Mouse (Mus musculus) olfactory bulb, adult 2 months (tissue): ENCODE data around the gene Cyb5d1. TPM values are rescaled to one million over a fixed set of nuclear protein-coding genes. Genes with fewer than 3 reads are reported as not detected.

ENCODE experiments used
- H3K27ac ChIP-seq: fragments of 200-500 bp; 2 replicates; pipeline ENCODE4 v1.5.1; 2012; ENCODE audit warnings: low read depth, low read length; ENCODE audit not compliant: insufficient read depth
- H3K4me1 ChIP-seq: fragments of 200-500 bp; 2 replicates; pipeline ENCODE4 v1.6.1; 2012; ENCODE audit warnings: low read length; ENCODE audit not compliant: control insufficient read depth, insufficient read depth
- H3K4me3 ChIP-seq: fragments of 200-500 bp; 2 replicates; pipeline ENCODE4 v1.5.1; 2012; ENCODE audit warnings: mild to moderate bottlenecking, low read depth, low read length, moderate library complexity; ENCODE audit not compliant: insufficient read depth
- CTCF ChIP-seq: fragments of 200-500 bp; IDR thresholded peaks from 2 replicates; pipeline ENCODE4 v1.5.1; 2012; ENCODE audit warnings: low read depth, mild to moderate bottlenecking, low read length, moderate library complexity; ENCODE audit not compliant: insufficient read depth
- POLR2A ChIP-seq: fragments of 200-500 bp; IDR thresholded peaks from 2 replicates; pipeline ENCODE4 v1.6.1; 2012; ENCODE audit warnings: mild to moderate bottlenecking, low read depth, low read length, moderate library complexity; ENCODE audit not compliant: insufficient read depth
- WGBS: fragments of 180-500 bp; shearing (Covaris S2); methylation state at CpG from one replicate; pipeline ENCODE4 v1.1.7; 2018; 5-methylcytosine and 5-hydroxymethylcytosine counted together
- polyA plus RNA-seq: library from polyadenylated mRNA; stranded (reverse); fragments of >200 nt; gene quantifications from 2 replicates; pipeline ENCODE4 v1.2.4, GENCODE M21; 2012; ENCODE audit warnings: low replicate concordance; ENCODE audit not compliant: missing spikeins, insufficient read depth, insufficient read length

Gene Cyb5d1
- polyA plus RNA-seq, 1 experiment, result not detected

- WGBS, result 3% methylated on average over 8 of the region's 8 CpGs
- H3K4me3 ChIP-seq, result peak overlapping the region; percentile 64
- peaks cover 46% of the 10 kb centered on the region for H3K4me1 ChIP-seq
- peak overlapping the region; percentile 48 for H3K27ac ChIP-seq
- TF ChIP-seq CTCF, result no peak
- no peak for TF ChIP-seq POLR2A
Observed at GRCm38 (mm10) chr11:69416921-69417448, 21.6 kb upstream of the Cyb5d1 start.

- H3K4me1 ChIP-seq, result peaks cover 50% of the 10 kb centered on the region
- H3K4me3 ChIP-seq, result peak overlapping the region; percentile 52; the same call in 1 of the 2 replicates
- under 1% methylated on average over 4 of the region's 4 CpGs for WGBS
- no peak for TF ChIP-seq CTCF
- TF ChIP-seq POLR2A, result no peak
- peak overlapping the region; percentile 48; the same call in 1 of the 2 replicates for H3K27ac ChIP-seq
Observed at GRCm38 (mm10) chr11:69416509-69416908, 21.1 kb upstream of the Cyb5d1 start.

GRCm38 (mm10) chr11:69415668-69416451, 20.4 kb upstream of the Cyb5d1 start:
- H3K4me3 ChIP-seq, result peak overlapping the region; percentile 52
- under 1% methylated on average over 16 of the region's 25 CpGs for WGBS
- H3K4me1 ChIP-seq, result peaks cover 50% of the 10 kb centered on the region
- TF ChIP-seq POLR2A (no peak), CTCF (no peak)
- peak overlapping the region; percentile 72 for H3K27ac ChIP-seq

- 0% methylated on average over 3 of the region's 3 CpGs for WGBS
- H3K4me3 ChIP-seq, result peak overlapping the region; percentile 52
- no peak for TF ChIP-seq CTCF
- TF ChIP-seq POLR2A, result 0 out of 2 replicates have a peak, but pooled peaks have one; percentile 16
- H3K4me1 ChIP-seq, result peaks cover 47% of the 10 kb centered on the region
- H3K27ac ChIP-seq, result peak overlapping the region; percentile 72
Observed at GRCm38 (mm10) chr11:69415327-69415667, 19.9 kb upstream of the Cyb5d1 start.

GRCm38 (mm10) chr11:69414421-69415326, 19.2 kb upstream of the Cyb5d1 start:
- TF ChIP-seq POLR2A, result no peak
- no peak for TF ChIP-seq CTCF
- 26% methylated on average over 4 of the region's 4 CpGs for WGBS
- peaks cover 43% of the 10 kb centered on the region for H3K4me1 ChIP-seq
- peak overlapping the region; percentile 52 for H3K4me3 ChIP-seq
- H3K27ac ChIP-seq, result peak overlapping the region; percentile 48; the same call in 1 of the 2 replicates

- Histone ChIP-seq H3K4me3 (peak within 1 kb of the TSS; percentile 52), H3K27ac (peak within 1 kb of the TSS; percentile 14), H3K4me1 (peaks cover 33% of the 10 kb centered on the region)
- TF ChIP-seq POLR2A (no peak), CTCF (no peak)
- 16% methylated on average over 12 of the region's 12 CpGs for whole genome bisulfite sequencing
Observed at GRCm38 (mm10) chr11:69413221-69414181, 18.1 kb upstream of the Cyb5d1 start, which contains the start of gene Kdm6b. TSS of gene Kdm6b (minus strand) at chr11:69413675.

DNA sequence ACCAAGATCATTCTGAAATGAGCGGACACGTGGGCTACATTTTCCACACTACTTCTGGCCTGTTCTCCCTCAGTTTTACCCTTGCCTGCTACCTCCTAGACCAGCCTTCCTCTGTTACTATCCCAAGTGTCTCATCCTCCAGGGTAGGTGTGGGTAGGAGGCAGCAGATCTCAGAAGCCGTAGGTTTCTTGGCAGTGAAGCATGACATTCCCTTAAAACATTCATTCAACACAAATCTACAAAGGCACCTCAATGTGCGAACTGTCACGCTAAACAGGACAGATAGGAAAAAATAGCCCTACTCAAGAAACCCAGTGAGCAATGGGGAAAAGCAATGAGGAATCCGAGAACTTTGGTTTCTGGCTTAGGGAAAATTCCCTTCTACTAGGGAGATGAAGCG, 17.1 kb upstream of the Cyb5d1 start:
- TF ChIP-seq CTCF (no peak), POLR2A (no peak)
- H3K4me3 ChIP-seq, result peak overlapping the region; percentile 52
- H3K4me1 ChIP-seq, result peaks cover 42% of the 10 kb centered on the region
- peak overlapping the region; percentile 14 for H3K27ac ChIP-seq
- 37% methylated on average over 7 of the region's 7 CpGs for WGBS

DNA sequence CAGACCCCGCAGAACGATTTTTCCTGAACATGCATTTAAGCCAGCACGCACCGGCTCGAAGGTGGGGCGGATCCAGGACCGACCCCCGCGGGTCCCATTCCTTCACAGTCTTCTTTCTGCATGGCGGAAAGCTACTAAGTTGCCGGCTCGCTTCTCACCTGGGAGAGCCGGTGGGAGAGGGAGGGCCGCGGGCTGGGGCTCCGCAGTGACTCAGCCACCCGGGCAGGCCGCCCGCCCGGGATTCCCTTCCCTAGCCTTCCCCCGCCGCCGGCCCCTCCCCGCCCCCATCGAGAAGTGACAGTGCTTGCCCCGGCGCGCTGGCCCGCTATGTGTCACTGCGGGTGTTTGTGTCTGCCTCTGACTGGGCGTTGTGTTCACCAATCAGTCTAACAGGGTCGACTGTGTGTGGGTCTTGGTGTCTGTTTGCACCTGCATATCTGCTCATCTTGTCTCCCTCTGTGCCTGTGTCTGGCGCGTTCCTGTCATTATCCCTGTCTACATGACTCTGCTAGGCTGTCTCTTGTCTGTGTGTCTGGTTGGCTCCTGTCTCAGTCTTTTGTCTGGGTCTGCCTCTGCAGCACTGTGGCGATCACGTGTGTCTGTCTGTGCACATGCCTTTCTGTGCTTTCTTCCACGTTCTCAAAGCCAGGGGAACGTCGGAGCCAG, 16.2 kb upstream of the Cyb5d1 start:
- Histone ChIP-seq H3K4me3 (peak overlapping the region; percentile 56), H3K27ac (peak overlapping the region; percentile 70), H3K4me1 (peaks cover 44% of the 10 kb centered on the region)
- no peak for TF ChIP-seq CTCF
- TF ChIP-seq POLR2A, result no peak; the same call in 1 of the 2 replicates
- under 1% methylated on average over 39 of the region's 39 CpGs for WGBS
